Mouse (Mus musculus): ENCODE measurements at regions not wholly inside any gene's neighbourhood (a gene's known extent, or its start where the extent isn't known, plus 50 kb on each side); places are given as distances from the start of the nearest gene placed in this dataset.
A peak's percentile ranks its signal among the peaks of the same experiment; 100 is the strongest.

DNA sequence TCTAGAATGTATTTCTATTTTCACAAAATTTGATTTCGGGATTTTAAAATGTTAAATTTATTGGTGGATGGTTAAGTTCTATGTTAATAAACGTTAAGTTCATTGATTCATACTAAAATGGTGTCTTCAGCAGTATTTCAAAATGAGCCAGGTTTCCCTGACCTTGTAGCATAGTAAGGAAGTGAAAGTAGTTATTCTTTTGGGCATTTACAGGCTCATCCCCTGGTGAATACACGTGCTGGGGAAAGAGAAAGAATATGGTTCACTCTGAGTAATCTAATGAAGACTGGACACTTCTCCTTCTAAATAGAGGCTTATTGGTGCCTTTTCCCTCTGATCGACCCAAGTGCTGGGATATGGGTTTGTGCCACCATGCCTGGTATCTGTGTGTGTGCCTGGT is 281.1 kb downstream of the Lipi start:
- Histone ChIP-seq H3K9ac (no peak overlapping the region), H3K27me3 (ENCODE audit: insufficient read depth, low read length) (no peaks in the 10 kb centered on the region), H3K4me1 (ENCODE audit: insufficient read depth) (no peaks in the 10 kb centered on the region), H3K36me3 (ENCODE audit: insufficient read depth) (no peaks in the 10 kb centered on the region), H3K4me3 (ENCODE audit: low read depth, low read length) (no peak overlapping the region), H3K9me3 (ENCODE audit: low read depth, low read length) (no peaks in the 10 kb centered on the region), H3K27ac (ENCODE audit: low read depth) (no peak overlapping the region), H3K4me2 (no peak overlapping the region)
- DNase-seq = no peak
- no peak for ATAC-seq (ENCODE audit: insufficient read depth)
- TF ChIP-seq CTCF (IDR thresholded peaks at IDR 0.05; ENCODE audit: low read depth) = no peak
- 70% methylated on average over 4 of the region's 4 CpGs for WGBS

DNA sequence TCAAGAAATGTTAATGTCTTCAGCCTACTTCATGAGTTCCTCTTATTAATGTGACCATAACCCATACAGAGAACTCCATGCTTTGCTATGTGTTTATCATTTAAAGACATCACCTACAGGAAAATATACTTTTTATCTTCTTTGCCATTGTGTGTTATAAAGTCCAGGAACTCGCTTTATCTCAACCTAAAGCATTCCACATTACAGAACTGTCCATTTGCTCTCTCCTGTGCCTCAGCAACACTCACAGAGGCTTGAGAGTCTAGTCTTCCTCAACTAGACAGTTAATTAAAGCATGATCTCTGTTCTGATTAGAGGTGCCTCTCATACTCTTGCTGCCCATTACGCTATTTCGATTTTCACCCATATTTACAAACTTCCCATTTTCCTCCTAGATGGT is 288.4 kb downstream of the Lipi start:
- Histone ChIP-seq H3K9me3 (ENCODE audit: low read depth, low read length) (no peaks in the 10 kb centered on the region), H3K27me3 (ENCODE audit: insufficient read depth, low read length) (no peaks in the 10 kb centered on the region), H3K4me1 (ENCODE audit: insufficient read depth) (no peaks in the 10 kb centered on the region), H3K9ac (no peak overlapping the region), H3K4me3 (ENCODE audit: low read depth, low read length) (no peak overlapping the region), H3K4me2 (no peak overlapping the region), H3K36me3 (ENCODE audit: insufficient read depth) (no peaks in the 10 kb centered on the region), H3K27ac (ENCODE audit: low read depth) (no peak overlapping the region)
- TF ChIP-seq CTCF (IDR thresholded peaks at IDR 0.05; ENCODE audit: low read depth) = no peak
- 84% methylated on average over 3 of the region's 3 CpGs for WGBS
- DNase-seq = no peak
- no peak for ATAC-seq (ENCODE audit: insufficient read depth)

DNA sequence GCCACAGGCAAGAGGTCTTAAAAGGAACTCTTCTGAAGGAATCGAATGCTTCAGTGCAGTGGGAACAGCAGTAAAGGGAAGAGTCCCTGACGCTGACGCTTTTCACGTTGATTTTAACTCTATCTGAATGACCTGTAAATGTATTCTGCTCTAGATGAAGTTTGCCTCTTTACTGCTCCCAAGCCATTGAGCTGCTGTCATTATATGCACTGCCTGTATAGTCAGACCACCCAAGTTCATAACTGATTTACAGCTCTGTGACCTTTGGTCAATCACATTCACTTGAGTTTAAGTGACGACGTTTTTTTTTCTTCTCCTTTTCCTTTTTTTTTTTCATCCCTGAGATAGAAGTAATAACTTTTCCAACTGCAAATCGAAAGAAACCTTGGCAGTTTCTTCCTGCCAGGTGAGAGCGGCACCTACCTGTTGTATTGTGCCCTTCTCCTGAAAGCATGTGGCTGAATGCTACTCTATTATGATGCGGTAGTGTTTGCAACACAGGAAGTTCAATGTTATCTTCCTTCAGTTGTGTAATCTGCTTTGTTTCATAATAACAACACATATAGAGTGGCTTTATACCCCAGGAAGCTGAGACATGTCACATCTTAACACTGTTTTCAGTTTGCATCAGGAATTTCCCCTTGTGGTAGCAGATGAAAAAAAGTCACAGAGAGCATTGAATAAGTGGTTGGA is 293.0 kb downstream of the Lipi start:
- DNase-seq (no peak), ATAC-seq (ENCODE audit: insufficient read depth) (no peak)
- H3K4me3 ChIP-seq (ENCODE audit: low read depth, low read length) = no peak overlapping the region
- H3K36me3 ChIP-seq (ENCODE audit: insufficient read depth) = no peaks in the 10 kb centered on the region
- no peak overlapping the region for H3K27ac ChIP-seq (ENCODE audit: low read depth)
- no peaks in the 10 kb centered on the region for H3K9me3 ChIP-seq (ENCODE audit: low read depth, low read length)
- 63% methylated on average over 9 of the region's 9 CpGs for WGBS
- H3K4me1 ChIP-seq (ENCODE audit: insufficient read depth) = no peaks in the 10 kb centered on the region
- no peak overlapping the region for H3K9ac ChIP-seq
- no peak overlapping the region for H3K4me2 ChIP-seq
- TF ChIP-seq CTCF (IDR thresholded peaks at IDR 0.05; ENCODE audit: low read depth) = no peak
- H3K27me3 ChIP-seq (ENCODE audit: insufficient read depth, low read length) = no peaks in the 10 kb centered on the region

DNA sequence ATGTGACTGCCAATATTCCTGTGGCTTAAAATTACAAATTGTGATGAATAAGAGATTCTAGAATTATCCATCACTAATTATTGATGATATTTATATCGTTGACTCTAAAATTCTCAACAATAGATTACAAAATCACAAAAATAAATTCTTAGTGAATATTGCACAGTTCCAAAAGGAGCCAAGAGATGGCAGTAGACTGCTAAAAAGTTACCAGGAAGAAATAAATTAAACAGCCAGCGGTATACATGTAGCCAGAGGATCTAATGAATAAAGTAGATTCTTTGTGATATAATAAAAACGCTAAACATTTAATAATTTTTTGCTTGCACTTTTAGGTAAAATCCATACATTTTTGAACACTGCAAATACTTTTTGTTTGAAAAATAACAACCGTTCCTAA is 294.7 kb downstream of the Lipi start:
- peak; percentile 41; the same call in 1 of the 2 replicates for TF ChIP-seq CTCF (IDR thresholded peaks at IDR 0.05; ENCODE audit: low read depth)
- 38% methylated on average over 4 of the region's 4 CpGs for WGBS
- Histone ChIP-seq H3K9ac (no peak overlapping the region), H3K4me1 (ENCODE audit: insufficient read depth) (no peaks in the 10 kb centered on the region), H3K4me2 (no peak overlapping the region), H3K27me3 (ENCODE audit: insufficient read depth, low read length) (no peaks in the 10 kb centered on the region), H3K27ac (ENCODE audit: low read depth) (no peak overlapping the region), H3K36me3 (ENCODE audit: insufficient read depth) (no peaks in the 10 kb centered on the region), H3K4me3 (ENCODE audit: low read depth, low read length) (no peak overlapping the region), H3K9me3 (ENCODE audit: low read depth, low read length) (no peaks in the 10 kb centered on the region)
- DNase-seq (peak; percentile 53), ATAC-seq (ENCODE audit: insufficient read depth) (no peak)

DNA sequence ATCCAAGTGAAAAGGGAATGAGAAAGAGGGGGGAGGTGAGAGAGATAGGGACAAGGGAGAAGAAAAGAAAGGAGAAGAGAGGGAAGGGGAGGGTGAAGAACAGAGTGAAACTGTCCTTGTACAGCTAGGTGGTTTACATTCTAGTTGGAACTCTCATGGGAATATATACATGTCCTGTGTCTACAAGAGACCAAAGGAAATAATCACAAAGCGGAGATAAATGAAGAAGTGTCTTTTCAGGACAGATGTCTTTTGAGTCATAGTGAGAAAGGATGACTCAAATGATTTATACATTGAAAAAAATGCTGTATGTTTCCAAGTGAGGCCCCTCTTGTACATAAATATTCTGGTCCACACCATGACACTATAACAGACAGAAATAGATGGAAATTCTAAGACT is 298.7 kb downstream of the Lipi start:
- Histone ChIP-seq H3K4me1 (ENCODE audit: insufficient read depth) (no peaks in the 10 kb centered on the region), H3K9ac (no peak overlapping the region), H3K27ac (ENCODE audit: low read depth) (no peak overlapping the region), H3K4me2 (no peak overlapping the region), H3K36me3 (ENCODE audit: insufficient read depth) (no peaks in the 10 kb centered on the region), H3K9me3 (ENCODE audit: low read depth, low read length) (no peaks in the 10 kb centered on the region), H3K27me3 (ENCODE audit: insufficient read depth, low read length) (no peaks in the 10 kb centered on the region), H3K4me3 (ENCODE audit: low read depth, low read length) (no peak overlapping the region)
- TF ChIP-seq CTCF (IDR thresholded peaks at IDR 0.05; ENCODE audit: low read depth) = no peak
- 77% methylated on average over 1 of the region's 1 CpGs for WGBS
- ATAC-seq (ENCODE audit: insufficient read depth) (no peak), DNase-seq (no peak)

DNA sequence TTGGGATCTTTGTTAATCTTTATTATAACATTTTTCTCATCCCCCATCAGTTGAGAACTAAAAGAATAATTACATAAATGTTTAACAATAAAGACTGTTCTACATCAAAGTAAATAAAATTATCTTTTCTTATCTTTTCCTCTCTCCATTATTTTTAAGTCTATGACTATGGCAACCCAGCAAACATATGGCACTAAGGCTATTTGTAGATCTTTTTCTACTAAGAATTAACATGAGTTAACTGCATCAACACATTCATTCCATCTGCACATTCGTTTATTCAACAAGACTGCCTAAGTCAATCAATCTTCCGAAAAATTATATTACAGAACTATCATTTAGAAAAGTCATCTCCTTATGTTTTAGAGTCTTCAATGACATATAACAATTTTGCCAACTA is 300.1 kb downstream of the Lipi start:
- ATAC-seq (ENCODE audit: insufficient read depth) (no peak), DNase-seq (no peak)
- H3K9ac ChIP-seq = no peak overlapping the region
- H3K27ac ChIP-seq (ENCODE audit: low read depth) = no peak overlapping the region
- H3K36me3 ChIP-seq (ENCODE audit: insufficient read depth) = no peaks in the 10 kb centered on the region
- H3K4me3 ChIP-seq (ENCODE audit: low read depth, low read length) = no peak overlapping the region
- H3K4me2 ChIP-seq = no peak overlapping the region
- H3K4me1 ChIP-seq (ENCODE audit: insufficient read depth) = no peaks in the 10 kb centered on the region
- WGBS = 79% methylated on average over 2 of the region's 2 CpGs
- H3K9me3 ChIP-seq (ENCODE audit: low read depth, low read length) = no peaks in the 10 kb centered on the region
- no peak for TF ChIP-seq CTCF (IDR thresholded peaks at IDR 0.05; ENCODE audit: low read depth)
- no peaks in the 10 kb centered on the region for H3K27me3 ChIP-seq (ENCODE audit: insufficient read depth, low read length)

DNA sequence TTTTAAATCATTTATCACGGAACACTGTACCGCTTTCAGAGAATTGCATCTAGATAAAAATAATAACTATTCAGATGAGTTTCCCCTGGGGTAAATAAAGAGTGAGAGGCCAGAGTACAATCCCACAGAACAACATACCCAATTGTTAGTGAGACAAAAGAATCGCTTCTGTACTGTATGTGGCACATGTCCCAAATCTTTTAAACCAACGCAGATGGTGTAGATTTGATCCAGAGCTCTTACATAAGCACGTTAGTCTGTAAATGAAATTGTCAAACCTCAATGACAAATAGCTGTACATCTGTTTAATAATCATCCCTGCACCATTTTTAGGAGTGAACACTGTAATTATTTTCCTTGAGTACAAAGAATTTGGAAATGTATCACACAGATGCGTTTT is 322.0 kb downstream of the Lipi start:
- no peak for TF ChIP-seq CTCF (IDR thresholded peaks at IDR 0.05; ENCODE audit: low read depth)
- Histone ChIP-seq H3K27ac (ENCODE audit: low read depth) (no peak overlapping the region), H3K4me3 (ENCODE audit: low read depth, low read length) (no peak overlapping the region), H3K4me1 (ENCODE audit: insufficient read depth) (no peaks in the 10 kb centered on the region), H3K9ac (no peak overlapping the region), H3K4me2 (no peak overlapping the region), H3K27me3 (ENCODE audit: insufficient read depth, low read length) (no peaks in the 10 kb centered on the region), H3K36me3 (ENCODE audit: insufficient read depth) (no peaks in the 10 kb centered on the region), H3K9me3 (ENCODE audit: low read depth, low read length) (no peaks in the 10 kb centered on the region)
- no peak for ATAC-seq (ENCODE audit: insufficient read depth)
- DNase-seq = no peak
- 83% methylated on average over 6 of the region's 6 CpGs for WGBS

DNA sequence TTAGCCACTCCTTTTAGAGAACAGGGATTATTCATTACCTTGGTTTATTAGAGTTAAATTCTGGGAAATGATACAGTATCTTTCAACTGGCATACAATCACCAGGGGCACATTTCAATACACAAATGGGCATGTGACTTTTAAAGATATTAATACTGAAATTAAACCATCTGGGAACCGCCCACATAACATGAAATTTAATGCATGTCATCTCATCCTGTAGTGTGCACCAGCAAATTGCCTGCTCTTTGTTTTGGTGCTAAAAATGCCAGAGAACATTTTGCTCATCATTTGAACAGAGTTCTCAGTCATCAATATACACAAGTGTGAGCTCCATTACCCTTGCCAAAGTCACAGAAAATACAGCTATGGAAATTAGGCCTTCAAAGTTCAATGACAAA is 330.9 kb downstream of the Lipi start:
- no peaks in the 10 kb centered on the region for H3K36me3 ChIP-seq (ENCODE audit: insufficient read depth)
- H3K27ac ChIP-seq (ENCODE audit: low read depth) = no peak overlapping the region
- DNase-seq (no peak), ATAC-seq (ENCODE audit: insufficient read depth) (no peak)
- no peak overlapping the region for H3K9ac ChIP-seq
- no peak overlapping the region for H3K4me2 ChIP-seq
- no peaks in the 10 kb centered on the region for H3K27me3 ChIP-seq (ENCODE audit: insufficient read depth, low read length)
- no peak overlapping the region for H3K4me3 ChIP-seq (ENCODE audit: low read depth, low read length)
- H3K4me1 ChIP-seq (ENCODE audit: insufficient read depth) = no peaks in the 10 kb centered on the region
- WGBS = 90% methylated on average over 1 of the region's 1 CpGs
- TF ChIP-seq CTCF (IDR thresholded peaks at IDR 0.05; ENCODE audit: low read depth) = no peak
- H3K9me3 ChIP-seq (ENCODE audit: low read depth, low read length) = no peaks in the 10 kb centered on the region

Data from lung, embryonic 14.5 days (tissue).